Mouse (Mus musculus): ENCODE results near the gene Tars2. TPM values are rescaled to one million over a fixed set of nuclear protein-coding genes. Genes with fewer than 3 reads are reported as not detected.
"Not testable (repeated sequence)": the region's sequence is repeated elsewhere in the genome, so short reads cannot be mapped to it uniquely, and the experiment has no call there.

Gene Tars2
- polyA plus RNA-seq, 1 experiment from 2014 or later: 58.9 TPM

DNA sequence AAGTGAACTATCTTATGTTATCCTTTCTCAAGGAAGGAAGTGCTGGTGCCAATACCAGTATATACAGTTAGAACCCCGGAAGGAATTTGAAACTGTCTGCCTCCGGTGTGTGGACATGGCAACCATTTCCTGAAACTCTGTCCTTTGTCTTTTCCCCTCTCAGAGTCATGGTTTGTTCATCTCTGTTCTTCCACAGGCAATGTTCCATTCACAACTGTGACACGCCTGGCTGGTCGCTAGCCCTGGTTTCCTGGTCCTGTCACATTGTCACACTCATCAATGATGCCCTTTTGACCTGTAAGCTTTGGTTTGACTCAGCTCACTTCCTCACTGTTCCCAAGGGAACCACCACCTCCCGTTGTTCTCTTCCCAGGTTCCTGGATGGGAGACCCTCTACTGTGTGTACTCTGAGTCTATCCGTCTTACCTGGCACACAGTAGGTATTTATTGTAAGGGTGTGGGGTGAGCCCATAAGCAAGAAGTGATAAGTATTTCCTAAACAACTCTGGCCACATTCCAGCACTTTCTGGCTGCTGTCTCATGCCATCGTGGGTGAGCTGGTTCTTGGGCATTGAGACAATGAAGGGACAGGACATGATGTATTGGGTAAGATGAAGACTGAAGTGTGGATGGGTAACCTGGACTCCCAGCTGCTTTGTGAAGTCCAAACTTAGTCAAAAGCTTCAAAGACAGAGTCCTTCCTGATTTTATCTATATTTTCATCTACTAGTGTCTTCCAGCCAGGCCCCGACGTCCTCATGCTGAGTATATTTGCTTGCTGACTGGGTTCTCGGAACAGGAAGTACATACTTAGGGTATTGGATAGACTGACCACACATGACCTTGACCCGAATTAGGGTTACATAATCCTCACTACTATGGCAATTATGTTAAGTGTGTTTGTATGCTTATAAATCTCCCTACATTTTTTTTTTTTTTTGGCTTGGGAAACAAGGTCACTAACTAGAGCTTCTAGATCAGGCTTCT is 65.9 kb downstream of the Tars2 start:
- Histone ChIP-seq H3K9me3 (ENCODE audit: control insufficient read depth, low read length) (no peaks in the 10 kb centered on the region), H3K4me2 (ENCODE audit: low read depth, low read length) (no peak overlapping the region), H3K4me1 (ENCODE audit: control insufficient read depth, insufficient read depth, low read length) (peaks cover 27% of the 10 kb centered on the region), H3K4me3 (ENCODE audit: low read length) (no peak overlapping the region), H3K9ac (ENCODE audit: low read depth, low read length) (no peak overlapping the region), H3K36me3 (ENCODE audit: control insufficient read depth, insufficient read depth, low read length) (no peaks in the 10 kb centered on the region), H3K27ac (ENCODE audit: low read length) (no peak overlapping the region), H3K27me3 (replicated peaks; ENCODE audit: control insufficient read depth, insufficient read depth, low read length) (no peaks in the 10 kb centered on the region)
- 59% methylated on average over 11 of the region's 11 CpGs for WGBS
- peak; percentile 61 for ATAC-seq

- Histone ChIP-seq H3K4me2 (ENCODE audit: low read depth, low read length) (no peak overlapping the region), H3K36me3 (ENCODE audit: control insufficient read depth, insufficient read depth, low read length) (no peaks in the 10 kb centered on the region), H3K4me1 (ENCODE audit: control insufficient read depth, insufficient read depth, low read length) (peaks cover 32% of the 10 kb centered on the region), H3K9me3 (ENCODE audit: control insufficient read depth, low read length) (no peaks in the 10 kb centered on the region), H3K27ac (ENCODE audit: low read length) (no peak overlapping the region), H3K27me3 (replicated peaks; ENCODE audit: control insufficient read depth, insufficient read depth, low read length) (no peaks in the 10 kb centered on the region), H3K9ac (ENCODE audit: low read depth, low read length) (no peak overlapping the region), H3K4me3 (ENCODE audit: low read length) (no peak overlapping the region)
- 68% methylated on average over 6 of the region's 6 CpGs for WGBS
- no peak for ATAC-seq
Observed at GRCm38 (mm10) chr3:95692677-95693076, 67.3 kb downstream of the Tars2 start.

GRCm38 (mm10) chr3:95690552-95690951 is 69.5 kb downstream of the Tars2 start:
- not testable (repeated sequence) for H3K9ac ChIP-seq (ENCODE audit: low read depth, low read length); ATAC-seq; H3K27me3 ChIP-seq (replicated peaks; ENCODE audit: control insufficient read depth, insufficient read depth, low read length); H3K27ac ChIP-seq (ENCODE audit: low read length); H3K9me3 ChIP-seq (ENCODE audit: control insufficient read depth, low read length); H3K4me3 ChIP-seq (ENCODE audit: low read length); H3K4me2 ChIP-seq (ENCODE audit: low read depth, low read length); H3K36me3 ChIP-seq (ENCODE audit: control insufficient read depth, insufficient read depth, low read length)
- peaks cover 36% of the 10 kb centered on the region for H3K4me1 ChIP-seq (ENCODE audit: control insufficient read depth, insufficient read depth, low read length)
- WGBS: 94% methylated on average over 2 of the region's 2 CpGs

Small RNA genes within 50 kb of the gene (microRNA-seq; reads per million reads assigned to microRNA genes)
- not detected for gene Mir7014

Other genes with a start within 250 kb of the Tars2 start
- 33.5 and 34.7 TPM in 2 replicates for gene Ctss, start 233.4 kb downstream of the Tars2 start, polyA plus RNA-seq (2015; fragmentation: Nextera tagmentation; extraction: Ambion mirVana)
- gene Hormad1, start 200.5 kb downstream of the Tars2 start, polyA plus RNA-seq (2015; fragmentation: Nextera tagmentation; extraction: Ambion mirVana): 0.10 TPM in 1 of 2 replicates, not detected in the other
- gene Golph3l, start 171.3 kb downstream of the Tars2 start, polyA plus RNA-seq (2015; fragmentation: Nextera tagmentation; extraction: Ambion mirVana): 42.6 and 44.3 TPM in 2 replicates
- gene Ensa, start 135.2 kb downstream of the Tars2 start, polyA plus RNA-seq (2015; fragmentation: Nextera tagmentation; extraction: Ambion mirVana): 67.3 and 69.9 TPM in 2 replicates
- gene Mcl1, start 101.4 kb downstream of the Tars2 start, polyA plus RNA-seq (2015; fragmentation: Nextera tagmentation; extraction: Ambion mirVana): 14.7 and 17.0 TPM in 2 replicates
- 2.5 and 3.2 TPM in 2 replicates for gene Adamtsl4, start 72.3 kb downstream of the Tars2 start, polyA plus RNA-seq (2015; fragmentation: Nextera tagmentation; extraction: Ambion mirVana)
- gene Ecm1, start 20.6 kb downstream of the Tars2 start, polyA plus RNA-seq (2015; fragmentation: Nextera tagmentation; extraction: Ambion mirVana): 15.3 and 17.8 TPM in 2 replicates
- 13.5 TPM in 2 replicates for gene Rprd2, start 58.7 kb upstream of the Tars2 start, polyA plus RNA-seq (2015; fragmentation: Nextera tagmentation; extraction: Ambion mirVana)
- gene Prpf3, start 95.7 kb upstream of the Tars2 start, polyA plus RNA-seq (2015; fragmentation: Nextera tagmentation; extraction: Ambion mirVana): 39.2 and 42.0 TPM in 2 replicates
- 357 and 360 TPM in 2 replicates for gene Mrps21, start 111.3 kb upstream of the Tars2 start, polyA plus RNA-seq (2015; fragmentation: Nextera tagmentation; extraction: Ambion mirVana)
- gene Ciart, start 122.0 kb upstream of the Tars2 start, polyA plus RNA-seq (2015; fragmentation: Nextera tagmentation; extraction: Ambion mirVana): 6.4 and 7.6 TPM in 2 replicates
- 18.4 and 19.8 TPM in 2 replicates for gene BC028528, start 131.8 kb upstream of the Tars2 start, polyA plus RNA-seq (2015; fragmentation: Nextera tagmentation; extraction: Ambion mirVana)
- gene Aph1a, start 133.8 kb upstream of the Tars2 start, polyA plus RNA-seq (2015; fragmentation: Nextera tagmentation; extraction: Ambion mirVana): 47.7 and 55.6 TPM in 2 replicates
- gene Car14, start 144.5 kb upstream of the Tars2 start, polyA plus RNA-seq (2015; fragmentation: Nextera tagmentation; extraction: Ambion mirVana): 0.76 and 1.1 TPM in 2 replicates
- 140 and 150 TPM in 2 replicates for gene Anp32e, start 169.0 kb upstream of the Tars2 start, polyA plus RNA-seq (2015; fragmentation: Nextera tagmentation; extraction: Ambion mirVana)
- 17.3 and 17.7 TPM in 2 replicates for gene Plekho1, start 235.8 kb upstream of the Tars2 start, polyA plus RNA-seq (2015; fragmentation: Nextera tagmentation; extraction: Ambion mirVana)